Mouse (Mus musculus): ENCODE data around the gene Srrm1. TPM values are rescaled to one million over a fixed set of nuclear protein-coding genes. Genes with fewer than 3 reads are reported as not detected.

Gene Srrm1
- polyA plus RNA-seq, 1 experiment, result 160 TPM

GRCm38 (mm10) chr4:135276681-135277379, 76.3 kb downstream of the Srrm1 start:
- DNase-seq (ENCODE audit: extremely low spot score in 1 of 2, low spot score in 1 of 2), result no peak

GRCm38 (mm10) chr4:135274761-135275160, 78.4 kb downstream of the Srrm1 start:
- no peak for DNase-seq (ENCODE audit: extremely low spot score in 1 of 2, low spot score in 1 of 2)

- DNase-seq (ENCODE audit: extremely low spot score in 1 of 2, low spot score in 1 of 2), result no peak
Observed at GRCm38 (mm10) chr4:135273307-135273682, 79.8 kb downstream of the Srrm1 start.

GRCm38 (mm10) chr4:135272640-135273306, 80.3 kb downstream of the Srrm1 start, which contains the start of gene Clic4:
Clic4 (minus strand) TSS chr4:135272814.
- DNase-seq (ENCODE audit: extremely low spot score in 1 of 2, low spot score in 1 of 2), result peak; percentile 90 to 94

GRCm38 (mm10) chr4:135271881-135272616, 81.1 kb downstream of the Srrm1 start:
- DNase-seq (ENCODE audit: extremely low spot score in 1 of 2, low spot score in 1 of 2), result peak in 1 of 2 experiments; percentile 19

GRCm38 (mm10) chr4:135271419-135271828, 81.7 kb downstream of the Srrm1 start:
- DNase-seq (ENCODE audit: extremely low spot score in 1 of 2, low spot score in 1 of 2), result no peak

Other genes with a start within 250 kb of the Srrm1 start
- 0.69 TPM in 1 of 2 replicates, not detected in the other for gene Runx3, start 232.7 kb downstream of the Srrm1 start, polyA plus RNA-seq (2012; rRNA removed)
- 67.3 and 73.5 TPM in 2 replicates for gene Clic4, start 80.5 kb downstream of the Srrm1 start, polyA plus RNA-seq (2012; rRNA removed)
- 1.3 and 1.9 TPM in 2 replicates for gene Ncmap, start 44.9 kb upstream of the Srrm1 start, polyA plus RNA-seq (2012; rRNA removed)
- 31.8 and 32.8 TPM in 2 replicates for gene Rcan3, start 80.5 kb upstream of the Srrm1 start, polyA plus RNA-seq (2012; rRNA removed)
- gene Stpg1, start 141.5 kb upstream of the Srrm1 start, polyA plus RNA-seq (2012; rRNA removed), result 1.1 and 1.5 TPM in 2 replicates
- 45.5 and 49.2 TPM in 2 replicates for gene Nipal3, start 141.7 kb upstream of the Srrm1 start, polyA plus RNA-seq (2012; rRNA removed)
- 2.0 and 2.1 TPM in 2 replicates for gene Grhl3, start 220.3 kb upstream of the Srrm1 start, polyA plus RNA-seq (2012; rRNA removed)